Mouse (Mus musculus) megakaryocyte, embryonic 14.5 days (primary cell): ENCODE measurements around the gene Ak9. TPM values are rescaled to one million over a fixed set of nuclear protein-coding genes. Genes with fewer than 3 reads are reported as not detected.

ENCODE experiments used
- H3K27me3 ChIP-seq: replicated peaks from 2 replicates; pipeline ENCODE3; 2012; ENCODE audit warnings: inconsistent platforms
- H3K36me3 ChIP-seq: replicated peaks from 2 replicates; pipeline ENCODE3; 2012; ENCODE audit warnings: low read length, inconsistent platforms, mixed read lengths
- H3K4me1 ChIP-seq: 2 replicates; pipeline ENCODE4 v1.6.1; 2012; ENCODE audit warnings: inconsistent platforms
- H3K4me3 ChIP-seq: replicated peaks from 2 replicates; pipeline ENCODE3; 2012; ENCODE audit warnings: moderate library complexity, mild to moderate bottlenecking, inconsistent platforms
- H3K9me3 ChIP-seq: 2 replicates; pipeline ENCODE4 v1.6.1; 2012; ENCODE audit warnings: inconsistent platforms
- FLI1 ChIP-seq: IDR thresholded peaks from 2 replicates; pipeline ENCODE4 v1.6.1; 2012; ENCODE audit warnings: low read length, inconsistent platforms, mixed read lengths
- GATA1 ChIP-seq: IDR thresholded peaks from 3 replicates; pipeline ENCODE4 v1.6.1; 2012; ENCODE audit warnings: mixed read lengths, low read length, inconsistent platforms, borderline replicate concordance
- polyA plus RNA-seq: library from polyadenylated mRNA; stranded (reverse); fragments of >175 nt; gene quantifications from 2 replicates; pipeline ENCODE4 v1.2.3, GENCODE M21; 2012; ENCODE audit warnings: low replicate concordance; ENCODE audit not compliant: insufficient read depth

Ak9 gene
- not detected in 2 replicates for polyA plus RNA-seq

- peaks cover 3% of the 10 kb centered on the region for H3K27me3 ChIP-seq
- no peaks in the 10 kb centered on the region for H3K36me3 ChIP-seq
- peaks cover 13% of the 10 kb centered on the region; the same call in 1 of the 2 replicates for H3K4me1 ChIP-seq
- 0 out of 2 replicates have a peak, but pooled peaks cover 2% of the 10 kb centered on the region for H3K9me3 ChIP-seq
- TF ChIP-seq FLI1 = no peak
- TF ChIP-seq GATA1 = no peak
- peak within 1 kb of the TSS; percentile 92 for H3K4me3 ChIP-seq
Measured at GRCm38 (mm10) chr10:41303639-41304444, at the start of gene Ak9. Ak9 (plus strand) TSS chr10:41303980.

- H3K4me3 ChIP-seq = no peak overlapping the region
- H3K4me1 ChIP-seq = 0 out of 2 replicates have a peak, but pooled peaks cover 3% of the 10 kb centered on the region
- H3K9me3 ChIP-seq = peaks cover 6% of the 10 kb centered on the region
- TF ChIP-seq FLI1 = no peak
- no peak for TF ChIP-seq GATA1
- no peaks in the 10 kb centered on the region for H3K27me3 ChIP-seq
- peaks cover 48% of the 10 kb centered on the region for H3K36me3 ChIP-seq
Measured at GRCm38 (mm10) chr10:41260243-41261006, 43.4 kb upstream of the Ak9 start.

- TF ChIP-seq GATA1 = no peak
- no peak for TF ChIP-seq FLI1
- H3K4me3 ChIP-seq = no peak overlapping the region
- H3K36me3 ChIP-seq = peaks cover 40% of the 10 kb centered on the region
- H3K27me3 ChIP-seq = no peaks in the 10 kb centered on the region
- H3K4me1 ChIP-seq = 0 out of 2 replicates have a peak, but pooled peaks cover 3% of the 10 kb centered on the region
- H3K9me3 ChIP-seq = peaks cover 6% of the 10 kb centered on the region
Measured at GRCm38 (mm10) chr10:41261218-41261617, 42.6 kb upstream of the Ak9 start.

GRCm38 (mm10) chr10:41261889-41262288 lies 41.9 kb upstream of the Ak9 start:
- Histone ChIP-seq H3K4me1 (0 out of 2 replicates have a peak, but pooled peaks cover 4% of the 10 kb centered on the region), H3K9me3 (peaks cover 6% of the 10 kb centered on the region), H3K36me3 (peaks cover 34% of the 10 kb centered on the region), H3K4me3 (no peak overlapping the region), H3K27me3 (no peaks in the 10 kb centered on the region)
- TF ChIP-seq GATA1 (no peak), FLI1 (no peak)

GRCm38 (mm10) chr10:41271860-41272259 lies 31.9 kb upstream of the Ak9 start:
- Histone ChIP-seq H3K4me3 (no peak overlapping the region), H3K36me3 (peaks cover 52% of the 10 kb centered on the region), H3K27me3 (no peaks in the 10 kb centered on the region), H3K9me3 (no peaks in the 10 kb centered on the region), H3K4me1 (peaks cover 19% of the 10 kb centered on the region)
- TF ChIP-seq GATA1 (no peak), FLI1 (no peak)

- H3K4me1 ChIP-seq = peaks cover 17% of the 10 kb centered on the region
- no peaks in the 10 kb centered on the region for H3K27me3 ChIP-seq
- H3K36me3 ChIP-seq = peaks cover 30% of the 10 kb centered on the region
- no peaks in the 10 kb centered on the region for H3K9me3 ChIP-seq
- H3K4me3 ChIP-seq = no peak overlapping the region
- TF ChIP-seq FLI1 (no peak), GATA1 (no peak)
Measured at GRCm38 (mm10) chr10:41274871-41275270, 28.9 kb upstream of the Ak9 start.

GRCm38 (mm10) chr10:41278808-41279207 lies 25.0 kb upstream of the Ak9 start:
- Histone ChIP-seq H3K9me3 (no peaks in the 10 kb centered on the region), H3K27me3 (no peaks in the 10 kb centered on the region), H3K36me3 (peaks cover 30% of the 10 kb centered on the region), H3K4me1 (peaks cover 7% of the 10 kb centered on the region), H3K4me3 (no peak overlapping the region)
- TF ChIP-seq GATA1 (no peak), FLI1 (no peak)

- Histone ChIP-seq H3K4me3 (no peak overlapping the region), H3K36me3 (peaks cover 37% of the 10 kb centered on the region), H3K4me1 (no peaks in the 10 kb centered on the region), H3K27me3 (no peaks in the 10 kb centered on the region), H3K9me3 (no peaks in the 10 kb centered on the region)
- TF ChIP-seq GATA1 (no peak), FLI1 (no peak)
Measured at GRCm38 (mm10) chr10:41280177-41280576, 23.6 kb upstream of the Ak9 start.

- Histone ChIP-seq H3K27me3 (no peaks in the 10 kb centered on the region), H3K4me1 (no peaks in the 10 kb centered on the region), H3K9me3 (no peaks in the 10 kb centered on the region), H3K4me3 (no peak overlapping the region), H3K36me3 (peaks cover 38% of the 10 kb centered on the region)
- no peak for TF ChIP-seq FLI1
- no peak for TF ChIP-seq GATA1
Measured at GRCm38 (mm10) chr10:41280796-41281195, 23.0 kb upstream of the Ak9 start.

GRCm38 (mm10) chr10:41282086-41282485 lies 21.7 kb upstream of the Ak9 start:
- no peak overlapping the region for H3K4me3 ChIP-seq
- no peaks in the 10 kb centered on the region for H3K9me3 ChIP-seq
- TF ChIP-seq FLI1 = no peak
- TF ChIP-seq GATA1 = no peak
- no peaks in the 10 kb centered on the region for H3K27me3 ChIP-seq
- no peaks in the 10 kb centered on the region for H3K4me1 ChIP-seq
- peaks cover 28% of the 10 kb centered on the region for H3K36me3 ChIP-seq
